Mouse (Mus musculus): ENCODE measurements around the gene Gm8024. TPM values are rescaled to one million over a fixed set of nuclear protein-coding genes. Genes with fewer than 3 reads are reported as not detected.
"Not testable (repeated sequence)": the region's sequence is repeated elsewhere in the genome, so short reads cannot be mapped to it uniquely, and the experiment has no call there.

Gm8024 gene
- not detected in 2 replicates for polyA plus RNA-seq (2014; fragmentation: Nextera tagmentation; extraction: Ambion mirVana)

GRCm38 (mm10) chr14:42524182-42524581 is at the start of gene Gm8024:
Gene Gm8024, minus strand, starts transcription at chr14:42524282.
- H3K4me3 ChIP-seq (ENCODE audit: low read length); H3K4me2 ChIP-seq (replicated peaks; ENCODE audit: low read depth, low read length); H3K27ac ChIP-seq (ENCODE audit: low read depth, low read length); H3K9me3 ChIP-seq (ENCODE audit: control insufficient read depth, low read length); H3K27me3 ChIP-seq (ENCODE audit: control insufficient read depth, insufficient read depth, low read length); H3K36me3 ChIP-seq (ENCODE audit: control insufficient read depth, insufficient read depth, low read length); ATAC-seq (ENCODE audit: low FRiP score, low TSS enrichment); H3K4me1 ChIP-seq (ENCODE audit: control insufficient read depth, insufficient read depth, low read length); H3K9ac ChIP-seq (ENCODE audit: low read depth, low read length): not testable (repeated sequence)
- WGBS = 93% methylated on average over 1 of the region's 3 CpGs

- H3K27ac ChIP-seq (ENCODE audit: low read depth, low read length); H3K4me3 ChIP-seq (ENCODE audit: low read length); H3K4me1 ChIP-seq (ENCODE audit: control insufficient read depth, insufficient read depth, low read length); H3K27me3 ChIP-seq (ENCODE audit: control insufficient read depth, insufficient read depth, low read length); H3K9ac ChIP-seq (ENCODE audit: low read depth, low read length); H3K9me3 ChIP-seq (ENCODE audit: control insufficient read depth, low read length); H3K36me3 ChIP-seq (ENCODE audit: control insufficient read depth, insufficient read depth, low read length); H3K4me2 ChIP-seq (replicated peaks; ENCODE audit: low read depth, low read length): not testable (repeated sequence)
- ATAC-seq (ENCODE audit: low FRiP score, low TSS enrichment) = peak; percentile 78
- 5% methylated on average over 20 of the region's 31 CpGs for WGBS
These were observed 19.2 kb upstream of the Gm8024 start for GRCm38 (mm10) chr14:42543170-42543701.

- not testable (repeated sequence) for H3K9ac ChIP-seq (ENCODE audit: low read depth, low read length); H3K9me3 ChIP-seq (ENCODE audit: control insufficient read depth, low read length); H3K4me1 ChIP-seq (ENCODE audit: control insufficient read depth, insufficient read depth, low read length); H3K36me3 ChIP-seq (ENCODE audit: control insufficient read depth, insufficient read depth, low read length); H3K4me2 ChIP-seq (replicated peaks; ENCODE audit: low read depth, low read length); H3K4me3 ChIP-seq (ENCODE audit: low read length); H3K27ac ChIP-seq (ENCODE audit: low read depth, low read length); H3K27me3 ChIP-seq (ENCODE audit: control insufficient read depth, insufficient read depth, low read length)
- peak; percentile 57; the same call in 1 of the 2 replicates for ATAC-seq (ENCODE audit: low FRiP score, low TSS enrichment)
- WGBS = 18% methylated on average over 13 of the region's 29 CpGs
These were observed 18.5 kb upstream of the Gm8024 start for GRCm38 (mm10) chr14:42542316-42543169.

GRCm38 (mm10) chr14:42502249-42502648 is 21.8 kb downstream of the Gm8024 start, which contains the start of gene Gm8020:
Gene Gm8020, minus strand, starts transcription at chr14:42502349.
- not testable (repeated sequence) for ATAC-seq (ENCODE audit: low FRiP score, low TSS enrichment)

More at GRCm38 (mm10) chr14:42502249-42502648, 21.8 kb downstream of the Gm8024 start, which contains the start of gene Gm8020:
- H3K27me3 ChIP-seq (ENCODE audit: control insufficient read depth, insufficient read depth, low read length); H3K36me3 ChIP-seq (ENCODE audit: control insufficient read depth, insufficient read depth, low read length); H3K9ac ChIP-seq (ENCODE audit: low read depth, low read length); H3K27ac ChIP-seq (ENCODE audit: low read depth, low read length); H3K4me3 ChIP-seq (ENCODE audit: low read length); H3K4me2 ChIP-seq (replicated peaks; ENCODE audit: low read depth, low read length); H3K4me1 ChIP-seq (ENCODE audit: control insufficient read depth, insufficient read depth, low read length); H3K9me3 ChIP-seq (ENCODE audit: control insufficient read depth, low read length): not testable (repeated sequence)
- WGBS = no CpG with 5 or more reads among the region's 3 CpGs

Other genes starting within 250 kb of the Gm8024 start
- not detected in 2 replicates for gene Gm9611, start 226.9 kb downstream of the Gm8024 start, polyA plus RNA-seq (2014; fragmentation: Nextera tagmentation; extraction: Ambion mirVana)
- not detected in 2 replicates for gene Gm7995, start 214.1 kb downstream of the Gm8024 start, polyA plus RNA-seq (2014; fragmentation: Nextera tagmentation; extraction: Ambion mirVana)
- not detected in 2 replicates for gene Gm8005, start 84.6 kb downstream of the Gm8024 start, polyA plus RNA-seq (2014; fragmentation: Nextera tagmentation; extraction: Ambion mirVana)
- not detected in 2 replicates for gene Gm8011, start 60.4 kb downstream of the Gm8024 start, polyA plus RNA-seq (2014; fragmentation: Nextera tagmentation; extraction: Ambion mirVana)
- gene Gm8020, start 21.9 kb downstream of the Gm8024 start, polyA plus RNA-seq (2014; fragmentation: Nextera tagmentation; extraction: Ambion mirVana) = not detected in 2 replicates
- not detected in 2 replicates for gene Gm17124, start 75.6 kb upstream of the Gm8024 start, polyA plus RNA-seq (2014; fragmentation: Nextera tagmentation; extraction: Ambion mirVana)
- not detected in 2 replicates for gene Gm3633, start 117.6 kb upstream of the Gm8024 start, polyA plus RNA-seq (2014; fragmentation: Nextera tagmentation; extraction: Ambion mirVana)
- not detected in 2 replicates for gene Gm10378, start 131.7 kb upstream of the Gm8024 start, polyA plus RNA-seq (2014; fragmentation: Nextera tagmentation; extraction: Ambion mirVana)
- gene Gm3015, start 244.5 kb upstream of the Gm8024 start, polyA plus RNA-seq (2014; fragmentation: Nextera tagmentation; extraction: Ambion mirVana) = not detected in 2 replicates